Mouse (Mus musculus) midbrain, embryonic 14.5 days (tissue): ENCODE measurements around the gene Zscan5b. TPM values are rescaled to one million over a fixed set of nuclear protein-coding genes. Genes with fewer than 3 reads are reported as not detected.

Experiments
- ATAC-seq: fragments of 200-750 bp; cut with Nextera tagmentation; 2 replicates; pipeline ENCODE4 v1.8.0; 2017; ENCODE audit warnings: moderate number of reproducible peaks, moderate library complexity; ENCODE audit not compliant: low FRiP score, low TSS enrichment
- DNase-seq: peaks from one replicate; pipeline ENCODE4 v3.0.0-alpha.2; 2015
- H3K27ac ChIP-seq: fragments of 300-500 bp; sonication (generic); replicated peaks from 2 replicates; pipeline ENCODE4 v1.5.1; 2014; ENCODE audit warnings: mild to moderate bottlenecking, low read depth, low read length, moderate library complexity
- H3K27me3 ChIP-seq: fragments of 300-500 bp; sonication (generic); 2 replicates; pipeline ENCODE4 v1.6.1; 2014; ENCODE audit warnings: low read length, control low read depth, mixed read lengths; ENCODE audit not compliant: control insufficient read depth, insufficient read depth
- H3K36me3 ChIP-seq: fragments of 300-500 bp; sonication (generic); 2 replicates; pipeline ENCODE4 v1.6.1; 2014; ENCODE audit warnings: low read length, control low read depth; ENCODE audit not compliant: control insufficient read depth, insufficient read depth
- H3K4me1 ChIP-seq: fragments of 300-500 bp; sonication (generic); 2 replicates; pipeline ENCODE4 v1.6.1; 2014; ENCODE audit warnings: mild to moderate bottlenecking, antibody characterized with exemption, low read length, control low read depth; ENCODE audit not compliant: control insufficient read depth, insufficient read depth
- H3K4me2 ChIP-seq: fragments of 300-500 bp; sonication (generic); 2 replicates; pipeline ENCODE4 v1.6.1; 2014; ENCODE audit warnings: mild to moderate bottlenecking, low read length, moderate library complexity
- H3K4me3 ChIP-seq: fragments of 300-500 bp; sonication (generic); replicated peaks from 2 replicates; pipeline ENCODE4 v1.5.1; 2014; ENCODE audit warnings: low read depth, low read length
- H3K9ac ChIP-seq: fragments of 300-500 bp; sonication (generic); replicated peaks from 2 replicates; pipeline ENCODE4 v1.6.1; 2014; ENCODE audit warnings: mild to moderate bottlenecking, low read length, moderate library complexity
- H3K9me3 ChIP-seq: fragments of 300-500 bp; sonication (generic); 2 replicates; pipeline ENCODE4 v1.6.1; 2016; ENCODE audit warnings: low read length, control low read depth, mixed read lengths; ENCODE audit not compliant: control insufficient read depth
- WGBS: fragments of 180-500 bp; shearing (Covaris S2); extraction: QIAGEN DNeasy Blood & Tissue Kit; methylation state at CpG from one replicate; pipeline ENCODE4 v1.1.7; 2014; 5-methylcytosine and 5-hydroxymethylcytosine counted together
- polyA plus RNA-seq: library from polyadenylated mRNA; unstranded; fragments of >200 nt; fragmentation: Nextera tagmentation; extraction: Ambion mirVana; gene quantifications from 2 replicates; pipeline ENCODE4 v1.2.1, GENCODE M21; 2014

The Zscan5b gene
- polyA plus RNA-seq, 1 experiment from 2014 or later = not detected

DNA sequence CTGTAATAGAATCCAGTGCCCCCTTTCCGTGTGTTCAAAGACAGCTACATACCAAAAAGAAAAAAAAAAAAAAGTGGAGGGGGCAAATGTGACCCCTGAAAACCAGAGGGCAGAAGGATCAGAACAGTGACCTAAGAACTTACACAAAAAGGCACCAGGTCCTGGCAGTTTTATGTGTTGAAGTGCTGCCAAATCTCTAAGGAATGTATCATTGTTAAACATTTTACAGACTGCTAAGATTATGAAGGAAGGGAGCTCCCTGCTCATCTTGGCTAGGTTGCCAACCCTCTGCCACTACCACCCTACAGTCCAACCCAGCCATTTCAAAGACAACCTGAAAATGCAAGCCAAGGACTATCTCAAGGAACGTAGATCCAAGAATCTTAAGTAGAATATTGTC, 35.9 kb upstream of the Zscan5b start:
- no peaks in the 10 kb centered on the region for H3K4me1 ChIP-seq
- H3K4me3 ChIP-seq = no peak overlapping the region
- H3K27ac ChIP-seq = no peak overlapping the region
- no peak overlapping the region for H3K4me2 ChIP-seq
- peaks cover 70% of the 10 kb centered on the region for H3K36me3 ChIP-seq
- ATAC-seq (no peak), DNase-seq (no peak)
- H3K9me3 ChIP-seq = no peaks in the 10 kb centered on the region
- WGBS = 97% methylated on average over 2 of the region's 2 CpGs
- H3K27me3 ChIP-seq = no peaks in the 10 kb centered on the region
- no peak overlapping the region for H3K9ac ChIP-seq

DNA sequence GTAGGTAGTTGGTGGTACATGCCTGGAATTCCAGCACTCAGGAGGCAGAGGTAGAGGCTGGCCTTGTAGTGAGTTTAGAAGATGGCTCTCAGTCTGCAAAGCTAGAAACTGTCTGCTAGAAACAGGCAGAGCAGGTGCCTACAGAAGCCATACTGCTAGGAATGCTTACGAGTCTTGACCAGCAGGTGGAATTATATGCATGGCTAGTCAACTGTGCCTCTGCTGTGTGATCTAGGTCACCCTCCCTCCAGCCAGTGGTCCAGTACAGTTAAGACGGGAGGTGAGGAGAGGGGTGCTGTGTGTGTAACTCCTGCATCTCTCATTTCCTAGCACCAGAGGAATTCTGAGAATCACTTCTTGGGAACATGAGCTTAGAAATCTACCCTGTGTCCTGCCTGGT, 35.3 kb upstream of the Zscan5b start:
- ATAC-seq = no peak
- peaks cover 68% of the 10 kb centered on the region for H3K36me3 ChIP-seq

DNA sequence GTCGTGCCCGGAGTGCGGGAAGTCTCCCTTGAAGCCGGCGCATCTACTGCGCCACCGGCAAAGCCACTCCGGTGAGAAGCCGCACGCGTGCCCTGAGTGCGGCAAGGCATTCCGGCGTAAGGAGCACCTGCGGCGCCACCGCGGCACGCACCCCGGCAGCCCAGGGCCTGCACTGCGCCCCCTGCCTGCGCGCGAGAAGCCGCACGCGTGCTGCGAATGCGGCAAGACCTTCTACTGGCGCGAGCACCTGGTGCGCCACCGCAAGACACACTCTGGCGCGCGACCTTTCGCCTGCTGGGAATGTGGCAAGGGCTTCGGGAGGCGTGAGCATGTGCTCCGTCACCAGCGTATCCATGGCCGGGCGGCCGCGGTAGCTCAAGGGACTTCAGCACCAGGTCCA, 32.5 kb upstream of the Zscan5b start:
- no peak overlapping the region for H3K4me2 ChIP-seq
- 50% methylated on average over 45 of the region's 45 CpGs for WGBS
- no peak overlapping the region for H3K4me3 ChIP-seq
- no peak overlapping the region for H3K27ac ChIP-seq
- H3K9ac ChIP-seq = no peak overlapping the region
- peaks cover 58% of the 10 kb centered on the region for H3K36me3 ChIP-seq
- no peaks in the 10 kb centered on the region for H3K9me3 ChIP-seq
- H3K27me3 ChIP-seq = no peaks in the 10 kb centered on the region
- peak; percentile 28 for DNase-seq
- H3K4me1 ChIP-seq = no peaks in the 10 kb centered on the region
- ATAC-seq = peak; percentile 12; the same call in 1 of the 2 replicates

More for the DNA sequence above, 35.3 kb upstream of the Zscan5b start:
- Histone ChIP-seq H3K9me3 (no peaks in the 10 kb centered on the region), H3K27ac (no peak overlapping the region), H3K4me2 (no peak overlapping the region), H3K4me1 (no peaks in the 10 kb centered on the region), H3K27me3 (no peaks in the 10 kb centered on the region), H3K9ac (no peak overlapping the region), H3K4me3 (no peak overlapping the region)
- WGBS = 66% methylated on average over 2 of the region's 2 CpGs
- no peak for DNase-seq

DNA sequence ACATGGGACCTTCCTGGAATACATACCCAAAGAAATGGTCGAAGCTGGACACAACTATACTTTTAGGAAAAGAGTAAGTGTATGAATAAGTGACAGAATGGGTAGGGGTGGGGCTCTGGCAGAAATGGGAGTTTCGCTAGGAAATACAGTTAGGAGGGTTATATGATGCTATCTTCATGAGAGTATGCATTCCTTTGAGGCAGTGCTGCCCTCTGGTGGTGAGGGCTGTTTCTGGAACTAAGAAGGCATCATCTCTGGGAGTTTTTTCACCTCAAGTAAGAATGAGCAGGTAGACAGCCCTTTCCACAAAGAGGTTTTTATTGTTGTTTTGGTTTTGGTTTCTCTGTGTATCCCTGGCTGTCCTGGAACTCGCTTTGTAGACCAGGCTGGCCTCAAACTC, 30.7 kb upstream of the Zscan5b start:
- H3K36me3 ChIP-seq = peaks cover 41% of the 10 kb centered on the region
- DNase-seq (peak; percentile 83), ATAC-seq (no peak)
- no peak overlapping the region for H3K4me3 ChIP-seq
- 45% methylated on average over 3 of the region's 3 CpGs for WGBS
- no peak overlapping the region for H3K9ac ChIP-seq
- H3K27ac ChIP-seq = no peak overlapping the region
- no peaks in the 10 kb centered on the region for H3K4me1 ChIP-seq
- H3K4me2 ChIP-seq = no peak overlapping the region
- no peaks in the 10 kb centered on the region for H3K9me3 ChIP-seq
- H3K27me3 ChIP-seq = no peaks in the 10 kb centered on the region

DNA sequence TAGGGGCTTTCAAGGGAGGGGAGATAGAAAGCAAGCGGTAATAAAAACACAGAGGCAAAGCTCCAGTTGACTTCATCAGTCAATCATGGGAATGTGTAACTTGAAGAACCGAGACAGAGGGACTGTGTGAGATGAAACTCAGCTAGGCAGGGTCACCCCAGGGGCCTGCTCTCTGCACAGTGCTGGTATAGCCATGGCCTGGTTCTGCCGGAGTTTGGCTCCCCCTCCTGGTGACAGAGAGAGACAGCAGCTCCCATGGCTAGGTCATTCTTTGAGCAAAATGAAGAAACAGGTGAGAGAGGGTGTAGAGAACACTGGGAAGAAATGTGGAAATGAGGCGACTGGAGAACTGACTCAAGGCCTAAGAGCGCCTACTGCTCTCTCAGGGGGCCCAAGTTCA, 27.9 kb upstream of the Zscan5b start:
- H3K9me3 ChIP-seq = no peaks in the 10 kb centered on the region
- H3K27ac ChIP-seq = no peak overlapping the region
- H3K36me3 ChIP-seq = peaks cover 17% of the 10 kb centered on the region
- H3K4me2 ChIP-seq = no peak overlapping the region
- 20% methylated on average over 5 of the region's 5 CpGs for WGBS
- peak; percentile 75 for ATAC-seq
- no peak overlapping the region for H3K4me3 ChIP-seq
- H3K4me1 ChIP-seq = no peaks in the 10 kb centered on the region
- peak; percentile 82 for DNase-seq
- H3K27me3 ChIP-seq = no peaks in the 10 kb centered on the region
- no peak overlapping the region for H3K9ac ChIP-seq

DNA sequence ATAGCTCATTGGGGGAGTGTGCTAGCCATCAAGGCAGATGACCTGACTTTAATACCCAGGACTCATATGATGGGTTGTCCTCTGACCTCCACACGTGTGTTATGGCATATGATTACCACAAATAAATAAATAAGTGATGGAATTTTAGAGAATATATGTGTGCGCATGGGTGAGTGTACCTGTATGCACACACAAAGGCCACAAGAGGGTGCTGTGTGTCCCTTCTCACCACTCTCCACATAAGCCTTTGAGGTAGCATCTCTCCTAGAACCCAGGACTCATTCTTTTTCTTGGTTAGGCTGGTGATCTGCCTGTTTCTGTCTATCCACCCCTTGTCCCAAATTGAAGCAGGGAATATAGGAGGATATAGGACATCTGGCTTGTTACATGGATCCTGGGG, 26.3 kb upstream of the Zscan5b start:
- peaks cover under 1% of the 10 kb centered on the region; the same call in 1 of the 2 replicates for H3K36me3 ChIP-seq
- H3K4me1 ChIP-seq = no peaks in the 10 kb centered on the region
- DNase-seq = no peak
- H3K4me3 ChIP-seq = no peak overlapping the region
- H3K27ac ChIP-seq = no peak overlapping the region
- H3K27me3 ChIP-seq = no peaks in the 10 kb centered on the region
- no peak for ATAC-seq
- no peaks in the 10 kb centered on the region for H3K9me3 ChIP-seq
- H3K4me2 ChIP-seq = no peak overlapping the region
- no peak overlapping the region for H3K9ac ChIP-seq
- WGBS = 57% methylated on average over 2 of the region's 2 CpGs

DNA sequence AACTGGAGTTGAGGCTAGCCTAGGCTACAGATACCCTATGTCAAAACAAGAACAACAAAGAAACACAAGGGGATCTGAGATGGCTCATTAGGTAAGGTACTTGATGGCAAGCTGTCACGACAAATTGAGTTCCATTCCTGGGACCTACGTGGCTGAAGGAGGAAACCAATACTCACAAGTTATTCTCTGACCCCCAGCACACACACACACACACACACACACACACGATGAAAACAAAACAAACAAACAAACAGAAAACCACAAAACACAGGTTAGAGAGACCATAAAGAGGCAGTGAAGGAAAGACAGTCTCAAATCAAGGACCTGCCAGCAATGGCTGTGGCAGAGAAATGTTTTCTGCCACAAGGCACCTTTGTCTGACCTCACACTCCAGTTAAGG, 25.3 kb upstream of the Zscan5b start, which contains the start of gene Galp:
TSS of gene Galp (plus strand) at position 301 of the 400 bp plus-strand sequence.
- Histone ChIP-seq H3K27ac (no peak within 1 kb of the TSS), H3K4me3 (no peak within 1 kb of the TSS), H3K4me1 (no peaks in the 10 kb centered on the region), H3K9me3 (no peaks in the 10 kb centered on the region), H3K27me3 (no peaks in the 10 kb centered on the region), H3K4me2 (no peak within 1 kb of the TSS), H3K36me3 (no peaks in the 10 kb centered on the region), H3K9ac (no peak within 1 kb of the TSS)
- WGBS = 62% methylated on average over 3 of the region's 3 CpGs
- DNase-seq = no peak
- no peak for ATAC-seq

DNA sequence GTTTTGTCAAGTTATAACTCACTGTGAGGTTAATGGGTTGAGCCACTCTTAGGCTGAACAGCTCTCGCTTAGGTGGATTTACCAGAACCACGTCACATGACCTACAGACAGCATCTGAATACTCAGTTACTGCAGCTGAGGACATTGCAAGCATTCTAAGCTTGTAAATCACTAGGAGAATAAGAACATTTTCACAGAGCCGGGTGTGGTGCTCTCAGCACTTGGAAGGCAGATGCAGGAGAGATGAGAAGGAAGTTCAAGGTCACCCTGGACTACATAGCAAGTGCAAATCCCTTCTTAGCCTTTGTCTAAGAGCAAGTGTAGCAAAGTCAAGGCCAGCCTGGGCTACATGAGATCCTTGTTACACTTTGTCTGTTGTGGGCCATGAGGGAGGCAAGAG, 17.9 kb upstream of the Zscan5b start:
- Histone ChIP-seq H3K4me1 (no peaks in the 10 kb centered on the region), H3K9me3 (no peaks in the 10 kb centered on the region), H3K27me3 (no peaks in the 10 kb centered on the region), H3K36me3 (no peaks in the 10 kb centered on the region), H3K4me2 (no peak overlapping the region), H3K9ac (no peak overlapping the region), H3K4me3 (no peak overlapping the region), H3K27ac (no peak overlapping the region)
- no peak for ATAC-seq
- WGBS = 82% methylated on average over 3 of the region's 3 CpGs
- DNase-seq = no peak

DNA sequence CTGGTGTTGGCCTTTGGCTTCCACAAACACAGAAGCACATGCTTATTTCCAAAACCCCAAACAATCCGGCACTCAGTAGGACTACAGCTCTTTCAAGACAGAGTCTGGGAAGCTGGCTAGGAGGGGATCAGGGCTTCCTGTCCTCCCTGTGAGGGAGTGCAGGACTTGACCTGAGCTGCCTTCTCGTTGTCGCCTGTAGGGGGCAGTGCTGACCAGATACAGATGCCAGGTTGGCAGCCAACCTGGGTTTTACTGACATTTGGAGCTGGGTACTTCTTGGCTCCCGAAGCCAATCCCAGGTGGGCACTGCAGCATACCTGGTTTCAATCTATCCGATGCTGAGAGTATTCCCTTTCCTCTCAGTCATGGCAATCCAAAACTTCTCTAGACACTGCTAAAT, 8.9 kb upstream of the Zscan5b start:
- DNase-seq (no peak), ATAC-seq (no peak)
- Histone ChIP-seq H3K27ac (no peak overlapping the region), H3K4me2 (no peak overlapping the region), H3K9ac (no peak overlapping the region), H3K4me3 (no peak overlapping the region), H3K4me1 (no peaks in the 10 kb centered on the region), H3K27me3 (no peaks in the 10 kb centered on the region), H3K36me3 (no peaks in the 10 kb centered on the region), H3K9me3 (no peaks in the 10 kb centered on the region; the same call in 1 of the 2 replicates)
- 47% methylated on average over 5 of the region's 5 CpGs for WGBS
